Mouse (Mus musculus) frontal cortex, postnatal 36 days (tissue): ENCODE data around the gene Aldh1a3.

Experiments used
- DNase-seq, 2 experiments: peaks; one replicate each; pipeline ENCODE4 v3.0.0; 2022; ENCODE audit warnings: low spot score in 2 of 2

Aldh1a3 gene

DNA sequence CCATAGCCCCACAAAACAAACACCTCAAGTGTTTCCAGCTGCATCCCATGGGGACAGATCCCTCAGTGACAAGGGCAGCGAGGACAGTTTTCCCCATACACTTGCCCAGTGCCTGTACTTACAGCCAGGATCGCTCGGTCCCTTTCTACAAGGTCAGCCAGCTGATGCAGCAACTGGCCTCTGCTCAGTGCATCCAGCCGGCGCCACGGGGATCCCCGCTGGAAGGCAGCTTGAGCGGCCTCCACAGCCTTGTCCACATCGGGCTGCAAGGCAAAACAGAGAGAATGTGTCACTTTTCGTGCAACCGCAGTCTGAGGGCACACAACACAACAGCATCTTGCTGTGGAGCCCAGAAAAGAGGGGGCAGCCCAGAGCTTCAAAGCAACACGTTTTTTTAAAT is 8.3 kb downstream of the Aldh1a3 start:
- DNase-seq, result no peak

DNA sequence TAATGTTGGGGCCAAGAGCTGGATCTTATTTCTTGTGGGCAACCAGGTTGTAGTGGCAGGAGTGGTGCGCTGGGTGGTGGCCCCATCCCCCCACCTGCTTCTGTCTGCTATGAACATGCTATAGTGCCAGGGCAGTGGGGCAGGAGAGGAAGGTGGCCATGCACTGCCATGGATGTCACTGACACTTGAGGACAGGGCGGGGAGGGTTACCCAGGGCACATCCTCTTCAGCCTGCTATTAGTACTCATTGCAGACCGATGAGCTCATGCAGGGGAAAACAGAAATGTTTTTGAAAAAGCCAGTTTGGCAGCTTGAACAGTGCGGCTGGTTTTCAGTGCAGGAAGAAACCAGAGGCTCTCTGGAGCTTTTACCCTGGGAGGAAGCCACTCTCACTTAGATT is 10.5 kb downstream of the Aldh1a3 start:
- DNase-seq, result no peak

DNA sequence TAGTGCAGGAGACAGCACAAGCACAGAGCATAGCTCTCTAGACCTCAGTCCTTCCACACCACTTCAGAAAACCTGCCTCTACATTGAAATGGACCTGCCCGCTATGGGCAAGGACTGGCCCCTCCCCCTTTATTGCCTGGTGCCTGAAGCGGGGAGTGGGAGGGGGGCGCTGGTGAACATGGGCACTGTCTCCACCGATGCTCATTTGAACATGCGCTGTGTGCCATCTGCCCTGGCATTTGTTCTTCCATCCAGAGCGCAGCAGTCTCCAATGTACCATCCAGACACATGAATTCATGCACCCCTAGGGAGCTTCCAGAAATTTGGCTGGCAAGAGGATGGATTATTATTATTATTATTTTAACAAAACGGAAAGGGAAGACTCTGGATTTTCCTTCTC is 14.2 kb downstream of the Aldh1a3 start:
- DNase-seq, result no peak

DNA sequence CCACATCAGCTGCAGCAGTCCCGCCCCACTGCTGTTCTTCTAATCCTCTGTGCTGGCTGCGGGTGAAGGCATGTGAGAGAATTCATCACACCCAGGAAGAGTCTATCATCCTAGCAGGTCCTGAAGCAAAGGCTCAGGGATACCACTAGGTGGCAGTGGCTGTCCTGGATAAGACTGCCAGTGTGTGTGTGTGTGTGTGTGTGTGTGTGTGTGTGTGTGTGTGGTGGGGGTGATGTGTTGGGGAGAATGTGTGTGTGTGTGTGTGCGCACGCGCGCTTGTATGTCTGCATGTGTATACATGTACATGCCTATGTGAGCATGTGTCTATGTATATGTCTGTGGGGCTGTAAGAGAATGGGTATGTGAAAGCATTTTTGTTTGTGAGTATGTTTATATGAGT is 17.9 kb downstream of the Aldh1a3 start:
- DNase-seq, result peak in 1 of 2 experiments; percentile 9

DNA sequence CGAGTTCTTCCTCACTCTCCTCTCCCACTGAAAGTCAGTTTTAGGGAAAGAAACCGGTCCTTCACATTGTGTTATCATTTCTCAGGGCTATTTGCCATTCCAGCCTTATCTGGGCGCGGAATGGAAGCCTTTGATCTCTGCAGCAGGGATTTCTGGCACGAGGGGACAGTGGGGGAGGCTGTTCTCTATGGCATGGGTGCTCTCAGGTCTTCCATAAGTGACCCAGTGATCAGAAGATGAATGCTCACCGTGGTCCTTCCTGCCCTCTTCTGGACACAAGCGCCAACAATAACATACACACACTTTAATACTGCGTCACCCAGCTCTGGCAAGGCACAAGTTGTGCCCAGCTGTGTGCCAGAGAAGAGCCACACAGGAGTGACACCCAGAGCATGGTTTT is 20.3 kb downstream of the Aldh1a3 start:
- no peak for DNase-seq

DNA sequence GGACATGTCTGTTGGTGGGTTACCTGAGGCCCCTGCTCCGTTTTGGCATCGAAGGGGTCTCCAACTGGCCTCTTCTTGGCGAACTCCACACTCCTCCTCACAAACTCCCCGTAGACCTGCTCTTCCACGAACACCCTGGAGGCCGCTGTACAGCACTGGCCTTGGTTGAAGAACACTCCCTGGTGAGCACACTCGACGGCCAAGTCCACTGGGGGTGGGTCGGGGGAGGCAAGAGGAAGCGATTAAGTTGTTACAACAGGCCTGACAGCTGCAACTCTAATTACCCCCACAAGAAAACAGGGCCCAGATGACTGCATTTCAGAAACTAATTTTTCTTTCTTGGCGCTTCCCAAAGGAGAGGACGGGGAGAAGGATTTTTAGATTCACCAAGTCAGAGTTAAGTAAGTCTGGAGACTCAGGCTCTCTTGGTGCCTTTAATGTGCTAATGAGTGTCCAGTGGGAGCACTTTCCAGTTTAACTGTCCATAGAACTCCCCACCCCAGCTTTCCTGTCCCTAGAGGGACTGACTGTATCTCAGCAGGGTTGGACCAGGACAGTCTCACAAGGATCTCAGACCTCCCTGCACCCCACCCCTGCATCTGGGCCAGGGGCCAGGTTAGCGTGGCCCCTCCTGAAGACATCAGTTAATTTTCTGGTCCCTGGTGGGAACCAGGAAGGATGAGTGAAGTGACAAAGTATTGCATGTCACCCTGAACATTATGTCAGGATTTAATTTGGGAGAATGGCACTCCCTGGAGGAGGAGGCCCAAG is 21.2 kb downstream of the Aldh1a3 start:
- DNase-seq, result no peak

DNA sequence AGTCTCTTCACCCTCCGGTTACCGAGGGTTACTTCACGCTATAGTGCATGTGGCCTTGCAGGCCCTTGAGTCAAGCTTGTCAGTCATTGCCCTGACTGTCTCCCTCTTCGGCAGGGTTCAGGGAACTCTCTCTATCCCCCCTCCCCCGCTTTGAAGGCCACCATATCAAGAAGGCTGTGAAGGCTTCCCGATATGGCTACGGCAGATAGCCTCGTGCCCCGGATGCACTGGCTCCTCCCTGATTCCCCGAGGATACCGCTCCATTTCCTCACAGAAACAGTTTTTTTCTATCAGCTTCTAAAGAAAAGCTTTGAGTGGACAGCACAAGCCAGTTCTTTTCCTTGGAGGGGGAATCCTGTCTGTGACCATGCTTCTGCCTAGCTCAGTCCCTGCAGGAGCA is 21.8 kb downstream of the Aldh1a3 start:
- DNase-seq, result no peak

DNA sequence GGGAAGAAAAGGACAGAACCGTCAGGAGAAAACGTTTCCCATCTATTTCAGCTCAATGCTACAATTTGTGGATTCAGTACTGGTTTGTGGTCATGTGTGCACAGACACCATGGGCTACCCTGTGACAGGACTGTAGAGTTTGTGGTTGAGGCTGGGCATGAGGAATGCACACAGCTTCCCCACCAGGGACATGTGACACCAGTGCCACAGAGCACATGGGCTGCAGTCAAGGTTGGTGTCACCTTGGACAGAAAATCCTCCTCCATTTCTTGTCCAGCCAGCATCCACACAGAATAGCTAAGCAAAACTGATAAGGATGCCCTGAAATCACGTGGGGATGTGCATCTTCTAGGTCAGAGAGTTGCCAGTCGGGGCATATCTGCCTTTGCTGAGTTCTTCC is 22.5 kb downstream of the Aldh1a3 start:
- DNase-seq, result no peak

DNA sequence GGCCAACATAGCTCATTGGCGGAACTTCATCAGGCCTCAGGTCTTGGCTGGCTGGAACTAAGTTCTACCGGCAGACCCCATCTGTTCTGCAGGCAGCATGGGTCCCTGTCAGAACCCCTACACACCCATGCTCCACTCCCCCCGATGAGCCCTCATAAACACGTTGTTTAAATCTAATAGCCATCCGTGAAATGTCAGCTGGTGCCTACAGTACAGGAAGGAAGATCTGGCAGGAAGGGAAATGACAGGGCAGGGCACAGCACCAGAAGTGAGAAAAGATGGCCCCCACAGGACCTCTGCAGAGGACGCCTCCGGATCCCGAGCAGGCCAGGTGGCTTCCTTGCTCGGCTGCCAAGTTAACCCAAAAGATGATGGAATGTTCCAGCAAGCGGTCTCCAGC is 23.2 kb downstream of the Aldh1a3 start:
- DNase-seq, result no peak

DNA sequence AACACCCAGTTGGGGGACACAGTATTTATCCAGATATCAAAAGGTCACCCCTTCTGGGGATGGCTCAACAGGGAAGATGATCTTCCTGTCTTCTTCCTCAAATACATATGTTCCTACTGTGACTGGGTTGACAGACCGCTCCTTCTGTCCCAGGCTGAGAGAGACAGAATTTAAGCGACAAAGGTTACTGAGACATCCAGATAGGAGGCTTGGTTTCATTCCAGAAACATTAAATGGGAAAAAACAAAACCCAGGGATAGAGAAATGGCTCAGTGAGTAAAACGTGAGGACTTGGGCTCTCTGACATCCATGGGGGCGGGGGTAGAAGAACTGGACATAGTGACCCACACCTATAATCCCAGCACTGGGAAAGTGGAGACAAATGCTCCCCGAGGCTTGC is 24.4 kb downstream of the Aldh1a3 start:
- no peak for DNase-seq

DNA sequence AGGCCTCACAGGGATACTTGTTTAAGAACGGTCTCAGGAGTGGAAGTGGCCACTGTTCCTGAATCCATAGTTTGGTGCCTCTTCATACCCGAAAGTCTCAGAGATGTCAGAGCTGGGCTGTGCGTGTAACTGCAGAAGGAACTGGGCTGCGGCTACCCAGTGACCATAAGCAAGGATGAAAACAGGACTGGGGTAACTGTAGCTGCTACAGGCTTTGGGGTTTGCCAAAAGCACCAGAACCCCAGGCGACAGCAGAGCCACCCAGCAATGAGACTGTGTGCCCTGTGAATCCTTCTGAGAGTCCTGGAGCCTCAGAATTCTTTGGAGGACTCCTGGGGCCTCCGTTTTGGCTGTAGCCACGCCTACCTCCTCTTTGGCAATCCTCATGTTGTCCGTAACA is 25.7 kb downstream of the Aldh1a3 start:
- no peak for DNase-seq

DNA sequence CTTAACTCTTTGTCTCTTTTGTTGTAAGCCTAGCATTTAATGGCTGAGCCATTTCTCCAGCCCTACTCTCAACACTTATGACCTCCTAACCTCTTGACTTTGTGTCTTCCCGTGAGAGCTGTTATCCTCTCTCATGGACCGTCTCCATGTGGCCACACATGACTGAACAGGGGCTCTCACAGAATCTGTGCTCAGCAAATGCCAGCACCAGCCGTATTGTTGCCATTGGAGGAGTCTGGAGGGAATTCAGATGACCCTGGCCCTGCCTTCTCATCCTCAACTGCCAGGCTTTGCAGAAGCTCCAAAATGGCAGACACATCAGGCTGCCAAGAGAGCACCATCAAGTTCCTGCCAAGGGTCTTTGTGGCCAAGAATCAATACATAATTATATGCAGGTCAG is 30.0 kb downstream of the Aldh1a3 start:
- no peak for DNase-seq

DNA sequence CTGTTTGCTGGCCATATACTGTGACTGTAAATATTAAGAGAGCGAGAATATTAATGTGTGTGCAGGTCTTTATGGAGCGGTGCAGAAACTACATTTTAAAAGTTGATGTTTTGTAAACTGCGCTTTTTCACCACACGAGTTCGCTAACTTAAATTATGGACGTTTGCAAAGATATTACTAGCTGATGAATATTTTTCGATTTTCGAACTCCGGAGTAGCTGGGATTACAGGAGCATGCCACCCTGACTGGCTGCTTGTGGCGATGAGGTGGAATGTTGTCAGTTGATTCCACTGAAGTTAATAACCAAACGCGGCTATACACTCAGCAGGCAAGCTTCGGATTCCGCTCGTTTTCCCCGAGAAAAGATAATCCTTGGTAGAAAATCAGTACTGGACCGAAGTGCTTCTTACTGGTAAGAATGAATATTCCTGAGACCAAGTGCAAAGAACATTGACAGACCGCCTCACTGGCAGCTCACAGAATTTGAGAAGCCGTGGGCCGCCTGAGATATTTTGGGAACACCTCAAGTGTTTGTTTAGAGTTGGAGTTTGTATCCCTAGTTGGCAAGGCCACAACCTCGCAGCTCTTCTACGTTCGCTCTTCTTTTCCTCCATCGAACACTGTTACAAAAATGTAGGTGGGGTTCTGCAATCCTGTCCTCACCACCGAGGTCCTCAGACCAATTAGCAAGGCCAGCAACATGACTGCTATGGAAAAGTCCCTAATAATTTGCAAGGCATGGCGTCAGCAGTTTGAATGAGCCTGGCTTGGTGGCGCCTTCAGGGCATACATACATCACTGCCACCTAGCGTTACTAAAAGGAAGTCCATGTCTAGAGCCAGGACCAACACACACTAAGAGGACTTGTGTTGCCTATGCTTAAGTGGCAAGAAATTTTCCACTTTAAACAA is 38.4 kb downstream of the Aldh1a3 start:
- peak; percentile 24 to 66 for DNase-seq

DNA sequence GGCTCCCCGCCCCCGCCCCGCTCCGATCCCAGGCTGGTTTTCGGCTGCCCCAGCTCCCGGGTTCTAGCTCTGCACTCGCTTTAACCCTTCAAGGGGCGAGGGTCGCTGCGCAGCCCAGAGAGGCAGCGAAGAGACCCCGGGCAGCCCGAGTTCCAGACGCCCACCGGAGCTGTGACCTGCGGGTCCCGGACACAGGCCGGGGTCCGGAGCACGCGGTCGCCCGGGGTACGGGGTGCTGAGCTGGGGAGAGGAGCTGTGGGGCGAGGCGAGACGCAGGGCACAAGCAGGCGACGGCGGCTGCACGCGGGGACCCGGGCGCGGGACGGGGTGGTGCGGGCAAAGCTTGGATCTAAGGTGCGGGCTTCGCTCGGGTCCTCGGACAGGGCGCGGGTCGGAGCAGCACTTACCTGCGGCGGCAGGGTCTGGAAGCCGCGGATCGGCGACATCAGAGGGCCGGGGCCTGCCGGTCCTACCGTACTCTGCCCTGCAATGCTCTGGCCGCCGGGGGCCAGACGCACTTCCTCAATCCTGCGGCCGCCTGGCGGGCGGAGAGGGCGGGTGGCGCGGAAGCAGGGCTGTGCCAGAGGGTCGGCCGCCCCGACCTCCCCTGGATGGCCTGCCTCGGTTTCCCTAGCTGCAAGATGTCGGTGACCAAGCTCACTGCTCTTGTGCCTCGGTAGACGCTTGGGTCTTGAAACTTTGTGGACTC is 39.4 kb downstream of the Aldh1a3 start, which contains the start of gene Lrrk1:
Gene Lrrk1, minus strand, starts transcription at position 538 of the 709 bp plus-strand sequence.
- no peak for DNase-seq

DNA sequence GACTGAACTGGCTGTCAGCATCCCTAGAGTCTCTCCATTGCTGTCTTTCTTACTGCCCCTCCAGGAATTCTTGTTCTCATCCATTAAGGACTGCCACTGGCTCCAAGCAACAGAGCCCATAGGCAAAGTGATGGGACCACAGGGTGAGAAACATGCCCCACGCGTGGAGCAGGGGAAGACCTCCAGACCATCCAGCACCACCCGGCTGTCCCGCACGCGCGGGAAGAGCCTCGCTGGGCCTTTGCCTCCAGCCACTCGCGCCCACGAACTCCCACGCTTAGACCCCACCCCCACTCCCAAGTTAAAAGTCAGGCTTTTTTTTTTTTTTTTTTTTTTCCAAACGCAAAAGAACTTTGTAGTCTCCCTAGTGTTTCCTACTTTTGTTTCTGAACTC is 39.9 kb downstream of the Aldh1a3 start:
- no peak for DNase-seq

DNA sequence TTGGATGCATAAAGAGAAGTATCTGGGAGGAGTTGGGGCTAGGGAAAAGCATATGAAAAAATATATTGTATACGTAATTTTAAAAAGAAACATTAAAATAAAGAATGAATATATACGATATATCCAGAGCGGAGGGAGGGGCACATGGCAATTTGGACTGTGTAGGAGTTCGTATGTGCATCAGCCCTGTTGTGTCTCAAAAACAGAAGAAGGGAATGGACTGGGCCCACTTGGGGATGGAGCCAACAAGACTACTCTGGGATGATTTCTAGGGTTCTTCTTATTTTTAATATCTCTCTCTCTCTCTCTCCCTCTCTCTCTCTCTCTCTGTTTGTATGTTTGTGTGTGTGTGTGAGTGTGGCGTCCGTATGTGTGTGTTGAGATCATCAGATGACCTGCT is 40.9 kb downstream of the Aldh1a3 start:
- DNase-seq, result no peak

DNA sequence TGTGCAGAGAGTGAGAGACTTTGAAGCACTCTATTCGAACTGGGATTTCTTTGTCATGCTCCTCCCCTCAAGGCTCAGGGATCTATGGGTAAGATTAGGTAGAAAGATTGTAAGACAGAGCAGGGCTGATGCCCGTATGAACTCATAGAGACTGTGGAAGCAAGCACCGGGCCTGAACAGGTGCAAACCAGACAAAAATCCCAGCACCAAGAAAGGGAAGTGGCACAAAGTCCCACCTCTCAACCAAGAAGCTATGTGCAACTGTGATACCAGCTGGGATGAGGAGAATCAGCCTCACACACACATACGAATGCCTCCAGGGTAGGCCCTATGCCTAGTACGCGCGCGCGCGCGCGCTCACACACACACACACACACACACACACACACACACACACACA is 41.5 kb downstream of the Aldh1a3 start:
- DNase-seq, result no peak

DNA sequence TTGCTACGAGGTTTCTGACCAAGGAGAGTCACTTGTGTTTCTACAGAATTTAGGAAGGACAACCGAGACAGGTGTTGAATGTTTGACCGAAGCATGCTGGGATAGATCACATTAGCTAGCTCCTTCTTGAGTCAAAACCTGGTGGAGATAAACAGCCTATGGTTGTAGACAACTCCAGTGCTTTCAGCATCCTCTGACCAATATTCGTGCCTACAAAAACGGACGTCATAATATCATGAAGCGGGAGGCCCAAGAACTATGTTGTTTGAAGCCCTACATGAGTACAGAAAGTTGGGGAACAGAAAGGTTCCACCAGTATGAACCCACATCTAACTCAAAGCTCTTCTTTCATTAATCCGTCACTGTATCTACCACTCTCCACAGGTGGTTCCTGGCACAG is 42.4 kb downstream of the Aldh1a3 start:
- no peak for DNase-seq

DNA sequence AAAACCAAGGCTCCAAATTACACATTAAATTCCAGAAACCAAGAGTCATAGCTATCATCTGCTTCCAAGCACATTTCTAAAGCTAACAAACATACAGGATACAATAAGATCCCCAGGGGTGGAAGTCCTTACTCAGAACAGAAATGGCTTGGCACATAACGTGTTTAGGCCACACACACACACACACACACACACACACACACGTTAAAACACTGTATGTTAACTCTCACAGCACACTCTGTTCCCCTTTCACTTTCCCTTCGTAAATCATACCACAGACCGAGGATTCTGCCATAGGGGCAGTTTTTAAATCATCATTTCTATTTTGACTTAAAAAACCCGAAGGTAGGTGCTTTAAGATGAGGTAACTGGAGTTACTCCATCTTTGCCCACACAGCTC is 43.1 kb downstream of the Aldh1a3 start:
- DNase-seq, result no peak

DNA sequence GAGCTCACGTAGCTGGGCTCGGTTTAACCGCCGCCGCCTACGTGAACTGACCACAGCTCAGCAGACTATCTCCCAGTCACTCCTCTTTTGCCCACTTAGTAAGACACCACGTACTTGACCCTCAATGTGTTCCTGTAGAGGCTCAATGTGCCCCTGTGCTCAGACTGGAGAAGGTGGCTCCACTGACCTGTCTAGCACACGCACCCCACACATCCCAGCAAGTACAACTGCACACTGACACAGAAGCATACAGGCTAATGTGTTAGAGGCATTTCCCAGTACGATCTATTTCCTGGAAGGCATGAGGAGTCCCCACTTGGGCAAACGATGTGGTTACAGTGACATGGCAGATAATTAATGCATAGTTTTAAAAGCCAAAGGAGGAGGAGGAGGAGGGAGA is 50.8 kb downstream of the Aldh1a3 start:
- DNase-seq, result no peak

DNA sequence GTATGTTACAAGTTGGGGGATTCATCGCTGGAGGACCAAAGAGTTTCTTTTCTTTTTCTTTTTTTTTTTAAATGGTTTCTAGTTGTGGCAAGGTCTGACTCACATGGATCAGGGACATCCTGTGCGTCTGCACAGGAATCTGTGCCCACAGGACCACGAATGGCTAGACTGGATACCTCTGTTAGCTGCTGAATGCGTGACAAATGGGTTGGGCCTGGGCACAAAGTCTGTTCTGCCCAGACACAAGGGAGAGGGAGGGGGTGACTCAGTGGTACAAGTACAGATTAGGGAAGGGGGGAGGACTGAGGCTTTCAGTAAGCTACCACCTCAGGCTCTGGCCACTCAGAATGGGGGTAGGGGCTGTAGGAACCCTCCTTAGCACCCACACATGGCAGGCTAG is 51.6 kb downstream of the Aldh1a3 start:
- DNase-seq, result no peak

DNA sequence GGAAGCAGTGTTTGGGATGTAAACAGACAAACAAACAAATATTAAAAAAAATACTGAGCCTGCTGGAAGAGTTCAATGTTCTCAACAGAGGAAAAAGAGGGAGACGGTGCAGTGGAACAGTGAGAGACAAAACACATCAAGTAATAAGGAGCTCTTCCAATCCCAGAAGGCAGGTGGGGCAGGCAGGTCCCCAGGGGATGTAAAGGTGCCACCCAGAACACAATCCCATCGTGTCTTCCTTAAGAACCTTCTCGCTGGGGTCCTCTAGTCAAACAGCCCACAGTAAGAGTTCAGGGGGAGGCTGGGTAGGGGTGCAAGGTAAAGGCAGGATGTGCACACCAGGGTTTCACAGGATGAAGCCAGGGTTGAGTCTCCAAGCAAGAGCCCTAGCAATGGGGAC is 53.9 kb downstream of the Aldh1a3 start:
- DNase-seq, result no peak
